Mouse (Mus musculus) hindbrain, embryonic 15.5 days (tissue): ENCODE measurements around the gene Gid8. TPM values are rescaled to one million over a fixed set of nuclear protein-coding genes. Genes with fewer than 3 reads are reported as not detected.
A peak's percentile ranks its signal among the peaks of the same experiment; 100 is the strongest.

ENCODE experiments used
- ATAC-seq: fragments of 200-750 bp; cut with Nextera tagmentation; 2 replicates; pipeline ENCODE4 v1.8.0; 2017; ENCODE audit warnings: low read depth, moderate number of reproducible peaks, moderate TSS enrichment; ENCODE audit not compliant: low FRiP score
- H3K27ac ChIP-seq: fragments of 300-500 bp; sonication (generic); replicated peaks from 2 replicates; pipeline ENCODE4 v1.5.1; 2015; ENCODE audit warnings: mild to moderate bottlenecking, inconsistent platforms
- H3K27me3 ChIP-seq: fragments of 300-500 bp; sonication (generic); 2 replicates; pipeline ENCODE4 v1.6.1; 2015; ENCODE audit warnings: control low read depth, inconsistent platforms
- H3K36me3 ChIP-seq: fragments of 300-500 bp; sonication (generic); 2 replicates; pipeline ENCODE4 v1.6.1; 2015; ENCODE audit warnings: control low read depth, inconsistent platforms
- H3K4me1 ChIP-seq: fragments of 300-500 bp; sonication (generic); replicated peaks from 2 replicates; pipeline ENCODE4 v1.6.1; 2015; ENCODE audit warnings: control low read depth, inconsistent platforms
- H3K4me2 ChIP-seq: fragments of 300-500 bp; sonication (generic); 2 replicates; pipeline ENCODE4 v1.6.1; 2015; ENCODE audit warnings: moderate library complexity, mild to moderate bottlenecking, inconsistent platforms
- H3K4me3 ChIP-seq: fragments of 300-500 bp; sonication (generic); 2 replicates; pipeline ENCODE4 v1.5.1; 2015; ENCODE audit warnings: mild to moderate bottlenecking, inconsistent platforms
- H3K9ac ChIP-seq: fragments of 300-500 bp; sonication (generic); 2 replicates; pipeline ENCODE4 v1.6.1; 2015; ENCODE audit warnings: inconsistent platforms
- H3K9me3 ChIP-seq: fragments of 300-500 bp; sonication (generic); 2 replicates; pipeline ENCODE4 v1.6.1; 2016; ENCODE audit warnings: control low read depth, inconsistent platforms
- WGBS: fragments of 180-500 bp; shearing (Covaris S2); methylation state at CpG from one replicate; pipeline ENCODE4 v1.1.7; 2015; 5-methylcytosine and 5-hydroxymethylcytosine counted together
- polyA plus RNA-seq: library from polyadenylated mRNA; unstranded; fragments of >200 nt; fragmentation: Nextera tagmentation; extraction: Ambion mirVana; gene quantifications from 2 replicates; pipeline ENCODE4 v1.2.1, GENCODE M21; 2015

Gene Gid8
- polyA plus RNA-seq, 1 experiment from 2014 or later: 54.9 TPM

DNA sequence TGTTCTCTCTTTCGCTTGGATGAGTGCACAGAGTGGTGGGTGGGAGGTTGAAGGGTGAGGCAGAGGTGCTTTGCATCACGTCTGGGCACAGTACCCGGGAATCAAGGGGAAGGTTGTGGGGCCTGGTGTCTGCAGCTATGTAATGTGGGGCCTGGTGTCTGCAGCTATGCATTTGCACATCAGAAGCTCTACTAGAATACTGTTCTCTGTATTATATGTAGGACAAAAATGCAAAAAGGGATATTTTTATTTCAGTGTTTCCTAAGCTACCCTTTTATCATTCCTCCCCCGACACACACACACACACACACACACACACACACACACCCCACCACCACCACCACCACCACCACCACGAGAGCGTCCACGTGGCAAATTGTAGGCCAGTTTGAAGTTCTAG lies 25.3 kb downstream of the Gid8 start:
- Histone ChIP-seq H3K4me1 (no peaks in the 10 kb centered on the region), H3K9me3 (no peaks in the 10 kb centered on the region), H3K4me2 (no peak overlapping the region), H3K4me3 (no peak overlapping the region), H3K27me3 (no peaks in the 10 kb centered on the region), H3K36me3 (no peaks in the 10 kb centered on the region), H3K9ac (no peak overlapping the region), H3K27ac (no peak overlapping the region)
- WGBS: 85% methylated on average over 7 of the region's 7 CpGs
- no peak for ATAC-seq

DNA sequence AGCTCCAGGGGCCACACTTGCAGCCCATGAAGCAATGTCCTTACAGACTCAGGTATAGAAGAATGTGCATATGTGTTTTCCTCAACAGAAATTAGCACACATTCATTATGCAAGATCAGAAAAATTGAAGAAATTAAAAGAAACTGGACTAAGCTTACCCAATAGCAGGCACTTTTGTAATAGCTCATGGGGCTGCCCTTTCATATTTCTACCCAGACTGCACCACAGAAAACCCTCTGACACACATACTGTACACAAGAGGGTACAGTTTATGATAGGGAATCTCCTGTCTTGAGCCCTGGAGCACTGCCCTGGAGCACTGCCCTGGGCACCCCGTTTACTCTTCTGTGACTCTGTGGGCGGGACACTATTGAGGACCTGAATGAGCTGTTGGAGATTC lies 28.1 kb downstream of the Gid8 start:
- H3K27ac ChIP-seq: no peak overlapping the region
- H3K27me3 ChIP-seq: no peaks in the 10 kb centered on the region
- no peaks in the 10 kb centered on the region for H3K36me3 ChIP-seq
- no peaks in the 10 kb centered on the region for H3K9me3 ChIP-seq
- no peak for ATAC-seq
- H3K4me3 ChIP-seq: no peak overlapping the region
- H3K4me2 ChIP-seq: no peak overlapping the region
- WGBS: 72% methylated on average over 2 of the region's 2 CpGs
- no peaks in the 10 kb centered on the region for H3K4me1 ChIP-seq
- H3K9ac ChIP-seq: no peak overlapping the region

DNA sequence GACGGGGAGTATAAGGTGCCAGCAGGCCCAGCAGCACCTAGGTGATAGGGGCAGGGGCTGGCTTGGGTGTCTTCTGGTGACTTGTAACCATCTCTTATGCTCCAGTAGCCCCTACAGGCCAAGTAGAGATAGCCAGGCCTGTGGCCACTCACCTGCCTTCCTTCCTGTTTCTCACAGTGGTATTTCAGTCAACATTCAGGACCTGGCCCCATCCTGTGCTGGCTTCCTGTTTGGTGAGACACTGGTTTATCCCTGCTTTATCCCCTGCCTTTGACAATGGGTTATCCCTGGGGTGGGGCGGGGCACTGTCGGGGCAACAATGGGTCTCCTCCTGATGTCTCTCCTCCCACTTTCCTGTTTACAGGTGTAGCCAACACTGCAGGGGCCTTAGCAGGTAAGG lies 30.4 kb downstream of the Gid8 start:
- no peak overlapping the region for H3K4me2 ChIP-seq
- no peaks in the 10 kb centered on the region for H3K27me3 ChIP-seq
- H3K4me1 ChIP-seq: no peaks in the 10 kb centered on the region
- H3K9me3 ChIP-seq: no peaks in the 10 kb centered on the region
- ATAC-seq: no peak
- no peak overlapping the region for H3K4me3 ChIP-seq
- no peak overlapping the region for H3K27ac ChIP-seq
- H3K9ac ChIP-seq: no peak overlapping the region
- 32% methylated on average over 3 of the region's 3 CpGs for WGBS
- H3K36me3 ChIP-seq: no peaks in the 10 kb centered on the region

DNA sequence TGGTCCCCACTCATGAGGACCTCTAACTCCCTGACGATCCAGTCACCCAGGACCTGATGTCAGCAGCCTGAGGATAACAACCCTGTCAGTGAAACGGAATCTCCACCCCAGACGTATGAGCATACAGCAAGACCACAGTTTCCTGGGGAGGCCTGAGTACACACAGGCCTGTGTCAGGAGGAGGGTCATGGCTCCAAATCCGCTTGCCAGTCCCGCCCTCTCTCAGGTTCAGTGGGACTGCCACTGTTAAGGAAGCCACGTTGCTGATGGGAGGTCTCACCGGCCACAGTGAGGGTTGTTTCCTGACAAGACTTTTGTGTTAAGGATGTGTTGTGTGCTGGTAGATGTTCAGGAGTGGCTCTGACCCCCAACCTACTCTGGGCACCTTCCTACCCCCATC lies 31.5 kb downstream of the Gid8 start:
- ATAC-seq: no peak
- Histone ChIP-seq H3K9me3 (no peaks in the 10 kb centered on the region), H3K27ac (no peak overlapping the region), H3K4me2 (no peak overlapping the region), H3K27me3 (no peaks in the 10 kb centered on the region), H3K4me3 (no peak overlapping the region), H3K4me1 (no peaks in the 10 kb centered on the region), H3K9ac (no peak overlapping the region), H3K36me3 (no peaks in the 10 kb centered on the region)
- 81% methylated on average over 7 of the region's 7 CpGs for WGBS

DNA sequence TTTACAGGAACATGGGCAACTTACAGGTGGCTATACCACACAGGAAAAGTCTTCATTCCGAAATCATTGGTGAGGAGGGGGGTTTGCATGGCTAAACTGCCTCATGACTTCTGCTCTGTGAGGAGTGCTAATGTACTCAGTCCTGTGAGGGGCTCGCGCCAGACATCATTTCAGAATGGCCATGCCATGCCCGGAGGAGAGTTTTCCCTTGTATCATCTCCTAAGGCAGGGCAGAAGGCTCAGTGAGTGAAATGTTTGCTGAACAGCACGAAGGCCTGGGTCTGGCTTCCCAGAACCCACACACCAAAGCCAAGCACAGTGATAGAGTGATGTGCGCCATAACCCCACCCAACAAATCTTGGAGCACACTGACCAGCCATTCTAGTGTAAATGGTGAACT lies 32.9 kb downstream of the Gid8 start:
- no peaks in the 10 kb centered on the region for H3K27me3 ChIP-seq
- no peak overlapping the region for H3K4me2 ChIP-seq
- H3K9me3 ChIP-seq: no peaks in the 10 kb centered on the region
- H3K4me3 ChIP-seq: no peak overlapping the region
- no peak overlapping the region for H3K27ac ChIP-seq
- H3K9ac ChIP-seq: no peak overlapping the region
- no peak for ATAC-seq
- H3K4me1 ChIP-seq: 0 out of 2 replicates have a peak, but pooled peaks cover 4% of the 10 kb centered on the region
- H3K36me3 ChIP-seq: no peaks in the 10 kb centered on the region
- 84% methylated on average over 6 of the region's 6 CpGs for WGBS

DNA sequence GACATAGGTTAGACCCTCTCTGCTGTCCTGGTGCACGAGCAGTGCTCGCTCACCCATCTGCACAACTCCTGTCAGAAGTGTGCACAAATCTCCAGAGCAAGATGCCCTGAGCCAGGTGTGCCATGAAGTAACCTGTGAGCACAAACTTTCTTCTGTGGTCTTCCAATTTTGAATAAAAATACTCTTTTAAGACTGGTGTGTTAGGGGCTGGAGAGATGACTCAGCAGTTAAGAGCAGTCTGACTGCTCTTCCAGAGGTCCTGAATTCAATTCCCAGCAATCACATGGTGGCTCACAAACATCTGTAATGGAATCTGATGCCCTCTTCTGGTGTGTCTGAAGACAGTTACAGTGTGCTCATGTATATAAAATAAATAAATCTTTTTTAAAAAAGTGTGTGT lies 33.4 kb downstream of the Gid8 start:
- Histone ChIP-seq H3K27me3 (no peaks in the 10 kb centered on the region), H3K9me3 (no peaks in the 10 kb centered on the region), H3K4me2 (no peak overlapping the region), H3K36me3 (no peaks in the 10 kb centered on the region), H3K4me1 (0 out of 2 replicates have a peak, but pooled peaks cover 4% of the 10 kb centered on the region), H3K4me3 (no peak overlapping the region), H3K27ac (no peak overlapping the region), H3K9ac (no peak overlapping the region)
- WGBS: 87% methylated on average over 2 of the region's 2 CpGs
- ATAC-seq: no peak

DNA sequence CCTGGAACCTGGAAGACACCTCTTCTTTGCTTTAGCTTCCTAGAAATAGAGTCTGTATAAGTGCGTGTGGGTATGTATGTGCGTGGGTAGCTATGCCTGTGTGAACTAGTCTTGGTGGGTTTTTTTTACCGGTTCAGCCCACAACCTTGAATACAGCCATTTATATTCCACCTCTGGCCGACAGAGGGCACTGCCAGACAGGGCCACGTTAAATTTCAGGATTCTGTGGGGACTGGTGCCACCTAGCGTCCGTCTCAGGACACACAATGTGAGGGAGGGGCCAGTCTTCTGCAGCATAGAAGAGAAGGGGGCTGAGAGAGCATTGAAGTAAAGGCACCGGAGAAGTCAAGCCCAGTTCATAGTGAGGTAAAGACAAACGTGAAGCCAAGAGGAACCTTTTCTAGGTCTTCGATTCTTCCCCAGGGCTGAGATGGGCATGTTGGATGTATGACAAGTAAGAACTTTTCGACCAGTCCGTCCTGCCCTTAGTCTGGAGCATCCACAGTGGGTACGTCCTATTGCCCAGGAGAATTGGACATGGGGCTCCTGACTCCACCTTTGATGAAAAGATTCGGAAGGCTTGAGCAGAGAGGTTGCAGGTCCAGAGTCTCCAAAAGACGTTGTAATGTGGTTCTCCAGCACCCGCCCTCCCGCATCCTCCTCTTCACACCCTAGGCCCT lies 35.5 kb downstream of the Gid8 start:
- Histone ChIP-seq H3K9me3 (no peaks in the 10 kb centered on the region), H3K27me3 (no peaks in the 10 kb centered on the region; the same call in 1 of the 2 replicates), H3K27ac (no peak overlapping the region), H3K4me2 (no peak overlapping the region), H3K4me3 (no peak overlapping the region), H3K9ac (no peak overlapping the region), H3K4me1 (peaks cover 4% of the 10 kb centered on the region; the same call in 1 of the 2 replicates), H3K36me3 (no peaks in the 10 kb centered on the region)
- WGBS: 35% methylated on average over 17 of the region's 17 CpGs
- ATAC-seq: peak; percentile 77

DNA sequence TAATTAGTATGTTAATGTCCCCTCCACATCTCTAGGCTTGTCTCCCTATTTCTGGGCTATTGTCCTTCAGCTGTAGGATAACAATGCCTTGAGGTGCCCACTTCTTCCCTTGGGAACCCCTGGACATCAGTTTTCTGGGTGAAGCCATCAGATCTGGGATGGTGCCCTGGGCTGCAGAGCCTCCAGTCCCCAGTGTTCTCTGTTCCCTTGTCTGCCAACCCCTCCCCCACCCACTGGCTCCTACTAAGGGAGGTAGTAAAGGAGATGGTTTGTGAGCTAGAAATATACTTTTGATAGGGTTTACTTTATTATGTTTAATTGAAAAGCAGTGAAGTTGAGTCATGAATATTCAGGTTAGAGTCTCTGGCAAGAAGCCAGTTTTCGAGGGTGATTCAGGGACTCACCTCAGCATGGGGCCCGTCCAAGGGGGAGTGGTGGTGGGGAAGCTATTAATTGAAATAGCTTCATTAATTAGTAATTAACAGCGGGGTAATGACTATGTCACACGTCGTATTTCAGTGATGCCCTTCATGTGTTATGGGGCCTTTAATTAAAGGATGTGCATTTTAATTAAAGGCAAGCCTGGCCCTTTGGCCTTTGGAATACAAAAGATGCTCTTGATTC lies 36.8 kb downstream of the Gid8 start:
- Histone ChIP-seq H3K27me3 (no peaks in the 10 kb centered on the region; the same call in 1 of the 2 replicates), H3K9ac (no peak overlapping the region), H3K27ac (no peak overlapping the region), H3K36me3 (no peaks in the 10 kb centered on the region), H3K4me3 (no peak overlapping the region), H3K9me3 (no peaks in the 10 kb centered on the region), H3K4me1 (peaks cover 4% of the 10 kb centered on the region; the same call in 1 of the 2 replicates), H3K4me2 (no peak overlapping the region)
- WGBS: 18% methylated on average over 5 of the region's 5 CpGs
- ATAC-seq: no peak

DNA sequence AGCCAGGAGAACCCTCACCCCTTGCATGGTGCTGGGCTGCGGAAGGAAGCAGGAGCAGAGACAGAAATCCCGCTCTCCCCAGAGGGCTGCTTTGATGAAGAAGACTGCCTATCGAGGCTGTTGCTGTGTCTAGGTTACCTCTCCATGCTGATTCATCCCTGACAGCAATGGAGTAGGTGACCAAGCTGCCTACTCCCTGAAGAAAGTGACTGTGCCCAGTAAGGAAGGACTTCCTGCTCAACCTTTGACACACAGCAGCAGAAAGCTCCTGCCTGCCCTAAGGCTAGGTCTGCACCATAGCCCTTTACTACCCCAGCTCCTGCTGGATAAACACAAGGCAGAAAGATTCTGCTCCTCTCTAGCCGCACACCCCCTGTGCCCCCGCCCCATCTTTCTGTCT lies 39.0 kb downstream of the Gid8 start:
- H3K4me2 ChIP-seq: no peak overlapping the region
- no peak for ATAC-seq
- H3K27me3 ChIP-seq: no peaks in the 10 kb centered on the region; the same call in 1 of the 2 replicates

DNA sequence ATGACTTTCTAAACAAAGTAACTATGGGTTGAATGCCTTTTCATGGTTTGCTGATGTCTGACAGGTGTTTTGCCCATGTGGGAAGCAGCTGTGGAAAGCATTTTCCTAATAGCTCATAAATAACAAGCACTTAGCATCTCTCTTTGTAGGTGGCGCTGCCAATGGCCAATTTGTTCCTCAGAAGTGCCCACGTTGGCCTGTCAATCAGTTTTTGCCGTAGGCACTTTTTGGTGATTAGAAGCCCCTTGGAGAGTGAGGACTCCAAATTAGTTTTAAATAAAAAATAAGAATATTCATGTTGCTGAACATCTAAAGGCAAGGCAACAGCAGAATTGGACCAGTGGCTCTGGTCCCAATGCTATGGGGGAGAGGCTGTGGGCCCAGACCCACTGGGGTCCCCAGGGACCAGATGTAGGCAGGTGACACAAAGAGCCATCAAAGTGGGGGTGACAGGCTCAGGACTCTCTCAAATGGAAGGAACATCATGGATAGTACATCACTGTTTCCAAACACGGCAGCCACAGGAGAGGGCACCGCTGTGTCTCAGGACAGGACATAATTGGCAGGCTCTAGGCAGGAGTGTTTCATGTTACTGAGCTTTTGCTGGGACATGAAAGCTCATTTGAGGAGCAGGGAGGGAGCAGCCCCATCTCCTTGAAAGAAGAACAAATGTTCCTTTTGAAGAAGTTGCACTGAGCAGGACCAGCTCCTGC lies 45.2 kb downstream of the Gid8 start:
- H3K4me1 ChIP-seq: peaks cover 26% of the 10 kb centered on the region
- no peaks in the 10 kb centered on the region for H3K36me3 ChIP-seq
- H3K9me3 ChIP-seq: no peaks in the 10 kb centered on the region
- no peak overlapping the region for H3K9ac ChIP-seq
- no peaks in the 10 kb centered on the region for H3K27me3 ChIP-seq
- H3K4me2 ChIP-seq: no peak overlapping the region
- no peak overlapping the region for H3K27ac ChIP-seq
- ATAC-seq: no peak
- no peak overlapping the region for H3K4me3 ChIP-seq
- 44% methylated on average over 5 of the region's 5 CpGs for WGBS

More for the DNA sequence above, 39.0 kb downstream of the Gid8 start:
- peaks cover 4% of the 10 kb centered on the region; the same call in 1 of the 2 replicates for H3K4me1 ChIP-seq
- no peak overlapping the region for H3K27ac ChIP-seq
- no peaks in the 10 kb centered on the region for H3K36me3 ChIP-seq
- no peaks in the 10 kb centered on the region for H3K9me3 ChIP-seq
- WGBS: 61% methylated on average over 5 of the region's 5 CpGs
- no peak overlapping the region for H3K9ac ChIP-seq
- no peak overlapping the region for H3K4me3 ChIP-seq

DNA sequence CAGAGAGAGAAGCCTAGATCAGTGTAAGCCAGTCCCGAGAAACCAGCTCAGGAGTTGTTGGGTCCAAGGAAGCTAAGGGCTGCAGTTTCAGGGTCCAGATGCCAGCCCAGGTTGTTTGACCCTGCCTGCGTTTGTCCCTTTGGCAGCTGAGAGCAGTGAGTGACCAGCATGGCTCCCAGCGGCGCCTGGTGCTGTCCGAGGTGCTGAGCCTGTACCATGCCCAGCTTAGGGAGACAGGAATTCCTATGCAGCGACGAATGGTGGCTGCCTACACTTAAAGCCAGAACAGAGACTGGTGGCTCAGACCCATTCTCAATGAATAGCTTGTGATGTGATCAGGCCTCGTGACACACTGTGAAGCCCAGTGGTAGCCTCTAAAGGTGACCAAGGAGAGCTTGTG lies 46.0 kb downstream of the Gid8 start:
- no peak overlapping the region for H3K4me2 ChIP-seq
- peak; percentile 29; the same call in 1 of the 2 replicates for ATAC-seq
- no peaks in the 10 kb centered on the region for H3K9me3 ChIP-seq
- no peak overlapping the region for H3K4me3 ChIP-seq
- H3K27ac ChIP-seq: no peak overlapping the region
- no peaks in the 10 kb centered on the region for H3K27me3 ChIP-seq
- no peak overlapping the region for H3K9ac ChIP-seq
- H3K4me1 ChIP-seq: peaks cover 26% of the 10 kb centered on the region
- WGBS: 7% methylated on average over 8 of the region's 8 CpGs
- H3K36me3 ChIP-seq: no peaks in the 10 kb centered on the region

DNA sequence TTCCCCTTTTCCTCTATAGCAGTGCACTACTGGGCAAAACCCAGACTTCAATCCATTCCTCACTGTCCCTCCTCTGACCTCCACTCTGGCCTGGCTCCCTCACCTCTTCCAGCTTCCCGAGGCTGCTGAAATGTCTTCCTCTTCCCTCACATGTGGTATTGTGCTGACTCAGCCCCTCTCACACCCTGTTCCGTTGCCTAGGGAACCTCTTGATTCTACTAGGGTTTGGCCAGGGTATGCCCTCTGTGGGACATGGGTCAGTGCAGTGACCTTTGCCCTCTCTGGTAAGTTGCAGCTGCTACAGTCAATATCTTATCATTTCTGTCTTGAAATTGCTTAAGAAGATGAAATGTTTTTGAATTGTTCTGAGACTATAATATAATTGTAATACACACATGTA lies 46.9 kb downstream of the Gid8 start:
- H3K9me3 ChIP-seq: no peaks in the 10 kb centered on the region
- H3K36me3 ChIP-seq: no peaks in the 10 kb centered on the region
- no peak for ATAC-seq
- no peak overlapping the region for H3K4me2 ChIP-seq
- H3K27ac ChIP-seq: no peak overlapping the region
- no peak overlapping the region for H3K9ac ChIP-seq
- H3K4me3 ChIP-seq: no peak overlapping the region
- no peaks in the 10 kb centered on the region for H3K27me3 ChIP-seq
- WGBS: 12% methylated on average over 2 of the region's 2 CpGs
- H3K4me1 ChIP-seq: peaks cover 26% of the 10 kb centered on the region
